Mouse (Mus musculus) megakaryocyte, embryonic 14.5 days (primary cell): ENCODE data around the gene S1pr4.

Experiments used
- FLI1 ChIP-seq: IDR thresholded peaks from 2 replicates; pipeline ENCODE4 v1.6.1; 2012; ENCODE audit warnings: low read length, inconsistent platforms, mixed read lengths
- GATA1 ChIP-seq: IDR thresholded peaks from 3 replicates; pipeline ENCODE4 v1.6.1; 2012; ENCODE audit warnings: mixed read lengths, low read length, inconsistent platforms, borderline replicate concordance

DNA sequence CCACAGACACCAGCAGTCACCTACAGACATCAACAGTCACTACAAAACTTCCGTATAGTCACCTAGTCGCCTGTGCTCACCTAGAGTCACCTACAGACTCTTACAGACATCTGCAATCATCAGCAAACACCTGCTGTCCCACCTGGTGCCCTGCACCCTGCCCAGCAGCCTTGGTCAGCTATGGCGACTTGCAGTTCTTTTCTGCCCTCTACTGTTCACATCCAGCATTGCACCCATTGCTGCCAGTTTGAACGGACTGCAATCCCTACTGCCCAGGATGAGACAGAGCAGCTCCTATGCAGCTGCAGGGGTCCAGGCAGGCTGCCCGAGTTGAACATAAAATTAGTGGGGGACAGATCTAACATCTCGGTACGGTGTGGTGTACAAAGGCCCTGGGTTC is 49.8 kb downstream of the S1pr4 start:
- TF ChIP-seq GATA1 (no peak), FLI1 (no peak)
